Mouse (Mus musculus): ENCODE data around the gene Itga9. TPM values are rescaled to one million over a fixed set of nuclear protein-coding genes. Genes with fewer than 3 reads are reported as not detected.

The Itga9 gene
- polyA plus RNA-seq, 1 experiment = 8.2 TPM

DNA sequence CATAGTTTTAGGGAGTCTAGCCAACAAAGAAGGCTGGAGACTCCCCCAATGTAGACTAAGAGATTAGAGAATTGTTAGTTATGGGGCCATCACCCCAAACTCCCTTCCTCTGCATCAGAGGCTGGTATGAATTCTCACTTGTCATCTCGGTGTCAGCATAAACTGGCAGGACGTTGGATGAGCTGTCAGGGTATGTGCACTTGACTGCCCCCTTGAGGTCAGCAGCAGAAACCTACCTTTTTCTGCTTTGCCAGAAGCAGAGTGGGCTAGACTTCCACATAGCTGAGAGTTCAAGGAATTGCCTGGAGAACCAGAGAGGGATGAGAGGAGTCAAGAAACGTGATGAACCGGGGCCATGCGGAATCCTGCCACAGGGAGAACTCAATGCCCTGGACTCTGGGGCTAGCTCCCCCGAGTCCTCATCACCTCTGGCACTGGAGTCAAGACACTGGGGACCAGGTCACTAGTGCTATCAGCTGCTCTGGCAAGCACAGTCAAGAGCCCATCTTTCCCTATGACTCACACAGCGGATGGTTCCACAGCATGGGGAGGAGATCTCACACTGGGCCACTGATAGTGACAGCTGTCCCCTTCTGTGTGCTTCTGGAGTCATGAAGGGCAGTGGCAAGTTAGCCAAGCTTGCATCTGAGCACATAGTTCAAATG is 274.9 kb downstream of the Itga9 start:
- 72% methylated on average over 7 of the region's 7 CpGs for WGBS
- no peak for DNase-seq (ENCODE audit: low read depth, low spot score)

- 81% methylated on average over 6 of the region's 6 CpGs for WGBS
- no peak for DNase-seq (ENCODE audit: low read depth, low spot score)
These were observed 275.4 kb downstream of the Itga9 start for GRCm38 (mm10) chr9:118881946-118882284.

GRCm38 (mm10) chr9:118883150-118883549 is 276.7 kb downstream of the Itga9 start:
- 86% methylated on average over 7 of the region's 7 CpGs for WGBS
- DNase-seq (ENCODE audit: low read depth, low spot score) = no peak

DNA sequence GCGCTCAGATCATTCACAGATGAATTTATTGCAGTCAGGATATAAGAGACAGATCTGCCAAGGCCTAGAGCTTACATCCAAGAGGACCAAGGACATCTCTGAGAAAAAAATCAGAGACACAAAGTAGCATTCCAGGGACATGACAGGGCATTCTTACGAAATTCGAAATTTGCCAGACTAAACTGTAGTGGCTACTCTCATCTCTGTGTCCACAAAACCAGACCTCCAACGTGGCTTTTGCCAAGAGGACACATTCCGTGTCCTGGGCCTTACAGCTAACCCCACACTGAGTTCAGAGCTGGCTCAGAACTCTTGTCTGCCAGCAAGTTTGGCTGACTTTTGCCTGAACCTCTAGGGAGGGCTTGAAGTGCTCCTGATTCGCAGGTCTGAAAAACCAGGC is 279.3 kb downstream of the Itga9 start:
- no peak for DNase-seq (ENCODE audit: low read depth, low spot score)
- 56% methylated on average over 6 of the region's 6 CpGs for WGBS

DNA sequence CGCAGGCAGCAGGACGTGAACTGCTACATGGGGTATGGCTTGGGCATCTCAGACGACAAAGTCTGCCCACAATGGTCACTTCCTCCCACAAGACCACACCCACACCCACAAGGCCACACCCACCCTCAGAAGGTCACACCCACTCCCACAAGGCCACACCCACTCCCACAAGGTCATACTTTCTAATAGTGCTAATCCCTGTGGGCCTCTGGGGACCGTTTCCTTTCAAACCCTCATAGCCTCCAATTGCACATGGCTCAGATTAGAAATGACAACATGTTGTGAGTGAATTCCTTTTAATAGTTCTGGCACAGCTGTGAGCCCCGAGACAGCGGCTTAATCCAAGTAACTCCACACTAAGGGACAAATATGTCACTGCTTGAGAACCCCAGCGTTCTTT is 280.7 kb downstream of the Itga9 start:
- WGBS = 76% methylated on average over 7 of the region's 7 CpGs
- no peak for DNase-seq (ENCODE audit: low read depth, low spot score)

GRCm38 (mm10) chr9:118887734-118888133 is 281.2 kb downstream of the Itga9 start:
- 91% methylated on average over 8 of the region's 8 CpGs for WGBS
- DNase-seq (ENCODE audit: low read depth, low spot score) = no peak

DNA sequence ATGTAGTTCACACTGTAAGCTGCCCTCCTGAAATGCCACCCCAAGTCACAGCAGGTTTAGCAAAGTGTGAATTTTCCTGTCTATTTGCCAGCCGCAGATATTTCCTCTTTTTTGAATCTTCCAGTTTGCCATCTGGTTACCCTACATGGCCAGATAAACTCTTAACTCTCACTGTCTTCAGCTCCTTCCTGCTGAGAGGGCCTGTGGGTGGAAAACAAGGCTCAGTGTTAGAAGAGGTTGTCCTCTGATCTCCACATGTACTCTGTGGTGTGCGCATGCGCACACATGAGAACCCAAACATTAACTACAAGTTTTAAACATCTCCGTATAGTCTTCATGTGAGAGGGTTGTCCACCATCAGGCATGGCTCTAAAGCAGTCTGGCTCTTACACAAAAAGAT is 283.7 kb downstream of the Itga9 start:
- DNase-seq (ENCODE audit: low read depth, low spot score) = no peak
- WGBS = 87% methylated on average over 4 of the region's 4 CpGs

- DNase-seq (ENCODE audit: low read depth, low spot score) = no peak
- WGBS = 34% methylated on average over 2 of the region's 2 CpGs
These were observed 284.2 kb downstream of the Itga9 start for GRCm38 (mm10) chr9:118890645-118891044.

DNA sequence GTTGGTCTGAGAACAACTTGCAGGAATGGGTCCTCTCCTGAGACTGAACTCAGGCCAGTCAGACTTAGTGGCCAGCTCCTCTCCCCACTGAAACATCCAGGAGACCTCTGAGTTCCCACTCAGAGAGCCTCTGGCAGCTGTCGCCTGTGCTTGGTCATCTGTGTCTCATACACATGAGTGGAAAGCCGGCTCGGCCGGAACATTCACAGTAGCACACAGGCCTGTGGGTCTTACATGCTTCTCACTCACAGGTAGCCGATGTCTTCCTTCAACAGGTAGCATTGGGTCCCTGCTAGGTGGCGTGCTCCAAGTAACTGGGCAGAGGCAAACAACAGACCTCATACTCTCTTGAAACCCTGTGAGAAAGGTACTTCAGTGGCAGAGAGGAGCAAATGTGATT is 284.6 kb downstream of the Itga9 start:
- no peak for DNase-seq (ENCODE audit: low read depth, low spot score)
- WGBS = 61% methylated on average over 6 of the region's 6 CpGs

GRCm38 (mm10) chr9:118891593-118891992 is 285.1 kb downstream of the Itga9 start:
- DNase-seq (ENCODE audit: low read depth, low spot score) = no peak
- WGBS = 67% methylated on average over 9 of the region's 9 CpGs

GRCm38 (mm10) chr9:118895101-118895500 is 288.6 kb downstream of the Itga9 start:
- 81% methylated on average over 2 of the region's 2 CpGs for WGBS
- no peak for DNase-seq (ENCODE audit: low read depth, low spot score)

DNA sequence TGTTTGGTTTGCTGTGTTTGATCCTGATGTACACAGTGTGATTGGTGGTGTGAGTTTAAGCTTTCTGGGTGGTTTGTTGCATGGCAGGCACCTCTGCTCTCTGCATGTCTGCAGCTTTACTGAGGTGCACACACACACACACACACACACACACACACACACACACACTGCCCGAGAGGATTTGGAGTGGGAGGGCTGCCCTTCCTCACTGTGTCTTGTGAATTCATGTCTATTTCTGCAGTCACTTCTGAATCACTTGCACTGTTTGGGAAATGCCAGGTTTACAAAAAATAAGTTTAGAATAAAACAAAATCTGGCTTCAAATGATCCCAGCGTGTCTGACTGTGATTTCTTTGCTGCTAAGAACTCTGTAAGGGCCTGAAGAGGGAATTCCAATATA is 294.2 kb downstream of the Itga9 start:
- DNase-seq (ENCODE audit: low read depth, low spot score) = no peak
- whole genome bisulfite sequencing = 56% methylated on average over 2 of the region's 2 CpGs

GRCm38 (mm10) chr9:118901917-118902316 is 295.4 kb downstream of the Itga9 start:
- no peak for DNase-seq (ENCODE audit: low read depth, low spot score)
- WGBS = 64% methylated on average over 6 of the region's 6 CpGs

GRCm38 (mm10) chr9:118907934-118908620 is 301.6 kb downstream of the Itga9 start:
- no peak for DNase-seq (ENCODE audit: low read depth, low spot score)
- 50% methylated on average over 18 of the region's 18 CpGs for WGBS

DNA sequence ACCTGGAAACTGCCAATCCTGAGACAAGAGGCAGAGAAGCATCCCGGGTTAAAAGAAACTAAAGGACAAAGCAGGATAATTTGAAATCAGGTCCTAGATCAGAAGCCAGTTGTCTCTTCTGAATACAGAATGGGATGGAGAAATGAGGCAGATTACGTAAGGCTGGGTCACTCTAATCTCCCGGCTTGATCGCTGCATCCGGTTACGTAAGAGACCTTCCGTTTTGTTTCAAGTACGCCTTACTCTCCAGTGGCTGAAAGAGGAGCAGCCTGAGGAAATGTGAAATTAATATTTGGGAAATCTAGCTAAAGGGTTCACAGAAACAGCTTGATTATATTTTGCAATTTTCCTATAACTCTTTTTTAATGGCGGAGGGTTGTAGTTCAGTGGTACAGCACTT is 306.6 kb downstream of the Itga9 start:
- DNase-seq (ENCODE audit: low read depth, low spot score) = no peak
- 82% methylated on average over 9 of the region's 9 CpGs for WGBS

DNA sequence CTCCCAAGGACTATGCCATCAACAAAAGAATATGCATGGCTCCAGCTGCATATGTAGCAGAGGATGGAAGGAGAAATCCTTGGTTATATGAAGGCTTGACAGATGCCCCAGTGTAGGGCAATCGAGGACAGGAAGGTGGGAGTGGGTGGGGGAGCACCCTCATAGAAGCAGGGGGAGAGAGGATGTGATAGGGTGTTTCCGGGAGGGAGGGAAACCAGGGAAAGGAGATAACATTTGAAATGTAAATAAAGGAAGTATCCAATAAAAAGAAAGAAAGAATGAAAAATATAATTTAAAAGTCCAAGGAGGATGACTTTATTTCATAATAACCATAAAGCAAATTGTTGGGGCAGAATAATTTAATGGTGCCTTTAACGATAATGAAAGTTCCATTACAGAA is 307.1 kb downstream of the Itga9 start:
- 39% methylated on average over 3 of the region's 3 CpGs for WGBS

DNA sequence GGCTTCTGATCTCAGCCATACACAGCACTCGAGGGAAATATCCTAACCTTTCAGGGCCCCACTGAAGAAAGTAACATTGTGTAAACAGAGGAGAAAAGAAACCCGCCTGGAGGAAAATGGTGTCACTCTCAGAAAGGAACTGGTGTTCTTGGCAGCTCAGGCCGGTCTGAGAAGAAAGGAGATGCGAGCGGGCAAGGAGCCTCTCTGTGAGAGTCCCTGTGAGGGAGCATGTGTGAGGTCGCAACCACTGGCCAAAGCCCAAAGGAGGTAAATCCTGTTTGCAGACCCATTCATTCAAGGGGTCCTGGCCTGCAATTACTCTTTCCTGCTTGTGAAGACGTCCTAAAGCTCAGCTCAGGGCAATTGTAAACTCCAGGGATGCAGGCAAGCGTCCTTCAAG is 308.1 kb downstream of the Itga9 start:
- no peak for DNase-seq (ENCODE audit: low read depth, low spot score)
- 40% methylated on average over 8 of the region's 8 CpGs for WGBS

More for the DNA sequence above, 307.1 kb downstream of the Itga9 start:
- DNase-seq (ENCODE audit: low read depth, low spot score) = no peak

DNA sequence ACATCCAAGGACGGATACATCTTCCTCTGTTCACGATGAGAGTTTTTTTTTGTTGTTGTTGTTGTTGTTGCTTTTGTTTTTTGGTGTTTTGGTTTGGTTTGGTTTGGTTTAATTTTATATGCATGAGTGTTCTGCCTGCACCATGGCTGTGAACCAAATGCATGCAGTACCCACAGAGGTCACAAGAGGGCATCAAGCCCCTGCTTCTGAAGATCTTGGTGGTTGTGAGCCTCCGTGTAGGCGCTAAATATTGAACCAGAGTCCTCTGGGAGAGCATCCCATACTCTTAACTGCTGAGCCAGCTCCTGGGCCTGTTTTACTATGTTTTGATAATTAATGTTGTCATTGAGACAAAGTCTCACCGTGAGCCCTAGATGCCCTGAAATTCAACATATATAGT is 308.8 kb downstream of the Itga9 start:
- DNase-seq (ENCODE audit: low read depth, low spot score) = no peak
- WGBS = 72% methylated on average over 5 of the region's 5 CpGs

- DNase-seq (ENCODE audit: low read depth, low spot score) = no peak
- WGBS = 61% methylated on average over 16 of the region's 16 CpGs
These were observed 313.2 kb downstream of the Itga9 start for GRCm38 (mm10) chr9:118919672-118920186.

- no peak for DNase-seq (ENCODE audit: low read depth, low spot score)
- WGBS = 40% methylated on average over 12 of the region's 12 CpGs
These were observed 314.5 kb downstream of the Itga9 start for GRCm38 (mm10) chr9:118920798-118921515.

DNA sequence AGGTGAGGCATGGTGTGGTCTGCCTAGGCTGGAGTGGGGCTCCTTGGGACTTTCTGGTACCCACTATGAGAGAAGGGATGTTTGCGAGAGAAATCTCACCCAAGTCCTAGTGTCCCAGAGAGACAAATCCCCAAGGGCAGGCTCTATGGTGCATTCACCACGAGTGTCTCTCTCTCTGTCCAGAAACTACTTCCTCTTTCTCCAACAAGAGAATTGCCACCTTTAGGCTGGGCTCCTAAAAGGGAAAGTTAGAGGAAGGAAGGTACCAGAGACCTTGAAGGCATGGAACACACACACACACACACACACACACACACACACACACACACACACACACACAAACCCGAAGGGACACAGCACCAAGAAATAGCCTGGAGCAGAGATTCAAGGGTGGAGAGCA is 315.4 kb downstream of the Itga9 start:
- WGBS = 55% methylated on average over 3 of the region's 3 CpGs
- DNase-seq (ENCODE audit: low read depth, low spot score) = no peak
